Mouse (Mus musculus): Measurements from ENCODE around the gene Tdrd7. TPM values are rescaled to one million over a fixed set of nuclear protein-coding genes. Genes with fewer than 3 reads are reported as not detected.

The Tdrd7 gene
- total and polyA plus RNA-seq, 2 experiments = 10.9 to 27.8 TPM

GRCm38 (mm10) chr4:46082555-46082954 lies 117.4 kb downstream of the Tdrd7 start:
- DNase-seq (ENCODE audit: extremely low read depth, low read depth, low spot score) = no peak
- Histone ChIP-seq H3K27ac (replicated peaks; ENCODE audit: insufficient read depth, low read depth, low read length) (no peak overlapping the region), H3K27me3 (ENCODE audit: control insufficient read depth, insufficient read depth, low read length) (no peaks in the 10 kb centered on the region), H3K4me3 (ENCODE audit: insufficient read depth, low read depth, low read length) (no peak overlapping the region), H3K9ac (ENCODE audit: low read depth, low read length) (no peak overlapping the region), H3K79me2 (ENCODE audit: control insufficient read depth, insufficient read depth, low read length) (no peaks in the 10 kb centered on the region), H3K4me1 (ENCODE audit: control insufficient read depth, insufficient read depth, low read length) (no peaks in the 10 kb centered on the region), H3K36me3 (ENCODE audit: control insufficient read depth, insufficient read depth, low read length) (no peaks in the 10 kb centered on the region)
- 78% methylated on average over 11 of the region's 11 CpGs for WGBS
- TF ChIP-seq POLR2A (IDR thresholded peaks at IDR 0.05; ENCODE audit: extremely low read depth, insufficient read depth, low read length) (no peak), CTCF (IDR thresholded peaks at IDR 0.05; ENCODE audit: low read depth, low read length) (no peak)

Other genes starting within 250 kb of the Tdrd7 start
- gene Aldh1b1, start 166.3 kb upstream of the Tdrd7 start, total RNA-seq (2014; rRNA removed) = 80.3 and 156 TPM in 2 replicates
- 96.4 and 108 TPM in 2 replicates for gene Aldh1b1, start 166.3 kb upstream of the Tdrd7 start, polyA plus RNA-seq (2012; rRNA removed)
- gene Igfbpl1, start 138.4 kb upstream of the Tdrd7 start, total RNA-seq (2014; rRNA removed) = not detected in 2 replicates
- not detected in 2 replicates for gene Igfbpl1, start 138.4 kb upstream of the Tdrd7 start, polyA plus RNA-seq (2012; rRNA removed)
- gene Stra6l, start 116.7 kb upstream of the Tdrd7 start, total RNA-seq (2014; rRNA removed) = 86.7 and 103 TPM in 2 replicates
- 161 and 173 TPM in 2 replicates for gene Stra6l, start 116.7 kb upstream of the Tdrd7 start, polyA plus RNA-seq (2012; rRNA removed)
- not detected in 2 replicates for gene Ccdc180, start 75.0 kb upstream of the Tdrd7 start, total RNA-seq (2014; rRNA removed)
- 0.02 TPM in 2 replicates for gene Ccdc180, start 75.0 kb upstream of the Tdrd7 start, polyA plus RNA-seq (2012; rRNA removed)
- gene Tmod1, start 73.6 kb downstream of the Tdrd7 start, total RNA-seq (2014; rRNA removed) = 0.09 TPM in 1 of 2 replicates, not detected in the other
- 0.07 TPM in 1 of 2 replicates, not detected in the other for gene Tmod1, start 73.6 kb downstream of the Tdrd7 start, polyA plus RNA-seq (2012; rRNA removed)
- 16.2 and 17.3 TPM in 2 replicates for gene Ncbp1, start 173.3 kb downstream of the Tdrd7 start, total RNA-seq (2014; rRNA removed)
- 7.0 and 12.0 TPM in 2 replicates for gene Ncbp1, start 173.3 kb downstream of the Tdrd7 start, polyA plus RNA-seq (2012; rRNA removed)
- gene Tstd2, start 173.4 kb downstream of the Tdrd7 start, total RNA-seq (2014; rRNA removed) = 13.0 and 14.1 TPM in 2 replicates
- 8.0 and 10.5 TPM in 2 replicates for gene Tstd2, start 173.4 kb downstream of the Tdrd7 start, polyA plus RNA-seq (2012; rRNA removed)
- gene Xpa, start 231.0 kb downstream of the Tdrd7 start, total RNA-seq (2014; rRNA removed) = 15.6 and 18.7 TPM in 2 replicates
- 10.3 and 11.1 TPM in 2 replicates for gene Xpa, start 231.0 kb downstream of the Tdrd7 start, polyA plus RNA-seq (2012; rRNA removed)